Mouse (Mus musculus) heart, embryonic 13.5 days (tissue): Measurements from ENCODE around the gene Gps2. TPM values are rescaled to one million over a fixed set of nuclear protein-coding genes. Genes with fewer than 3 reads are reported as not detected.

Source experiments
- ATAC-seq: fragments of 200-750 bp; cut with Nextera tagmentation; 2 replicates; pipeline ENCODE4 v1.8.0; 2017; ENCODE audit warnings: moderate TSS enrichment; ENCODE audit not compliant: insufficient number of reproducible peaks, low FRiP score, low TSS enrichment; ENCODE audit errors: extremely low read depth
- H3K27ac ChIP-seq: fragments of 300-500 bp; sonication (generic); replicated peaks from 2 replicates; pipeline ENCODE4 v1.5.1; 2015; ENCODE audit warnings: moderate library complexity, mild to moderate bottlenecking, inconsistent platforms
- H3K27me3 ChIP-seq: fragments of 300-500 bp; sonication (generic); replicated peaks from 2 replicates; pipeline ENCODE4 v1.6.1; 2015; ENCODE audit warnings: mild to moderate bottlenecking, inconsistent platforms
- H3K36me3 ChIP-seq: fragments of 300-500 bp; sonication (generic); 2 replicates; pipeline ENCODE4 v1.6.1; 2015; ENCODE audit warnings: mild to moderate bottlenecking, inconsistent platforms
- H3K4me1 ChIP-seq: fragments of 300-500 bp; sonication (generic); 2 replicates; pipeline ENCODE4 v1.6.1; 2015; ENCODE audit warnings: inconsistent platforms
- H3K4me2 ChIP-seq: fragments of 300-500 bp; sonication (generic); 2 replicates; pipeline ENCODE4 v1.6.1; 2015; ENCODE audit warnings: inconsistent platforms, mild to moderate bottlenecking, moderate library complexity
- H3K4me3 ChIP-seq: fragments of 300-500 bp; sonication (generic); 2 replicates; pipeline ENCODE4 v1.5.1; 2015; ENCODE audit warnings: moderate library complexity, mild to moderate bottlenecking, inconsistent platforms
- H3K9ac ChIP-seq: fragments of 300-500 bp; sonication (generic); 2 replicates; pipeline ENCODE4 v1.6.1; 2015; ENCODE audit warnings: inconsistent platforms, mild to moderate bottlenecking, moderate library complexity
- H3K9me3 ChIP-seq: fragments of 300-500 bp; sonication (generic); 2 replicates; pipeline ENCODE4 v1.6.1; 2016; ENCODE audit warnings: inconsistent platforms
- WGBS: fragments of 180-500 bp; shearing (Covaris S2); methylation state at CpG from one replicate; pipeline ENCODE4 v1.1.7; 2015; ENCODE audit warnings: mixed read lengths; 5-methylcytosine and 5-hydroxymethylcytosine counted together
- polyA plus RNA-seq: library from polyadenylated mRNA; unstranded; fragments of >200 nt; fragmentation: Nextera tagmentation; extraction: Ambion mirVana; gene quantifications from 2 replicates; pipeline ENCODE4 v1.2.1, GENCODE M21; 2015

The Gps2 gene
- polyA plus RNA-seq, 1 experiment from 2014 or later, result 45.0 TPM

DNA sequence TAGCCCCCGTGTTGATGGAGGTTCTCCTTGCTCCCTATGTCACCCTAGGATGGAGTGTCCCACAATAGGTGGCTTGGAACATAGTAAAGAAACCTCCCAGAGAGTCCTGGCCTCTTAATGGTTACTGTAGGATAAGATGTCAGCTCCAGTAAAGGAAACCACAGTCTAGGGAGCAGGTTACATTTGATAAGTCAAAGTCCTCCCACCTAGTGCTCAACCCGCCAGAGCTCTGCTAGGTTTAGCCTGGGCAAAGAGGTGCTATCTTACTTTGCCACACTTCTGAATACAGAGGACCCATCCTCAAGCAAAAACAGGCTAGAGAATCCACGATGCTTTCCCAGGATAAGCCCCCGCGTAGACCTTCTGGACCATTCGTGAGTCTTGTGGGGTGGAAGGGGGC lies 34.7 kb upstream of the Gps2 start:
- no peaks in the 10 kb centered on the region for H3K9me3 ChIP-seq
- ATAC-seq, result no peak
- 79% methylated on average over 6 of the region's 6 CpGs for WGBS
- H3K36me3 ChIP-seq, result no peaks in the 10 kb centered on the region
- peaks cover 57% of the 10 kb centered on the region for H3K4me1 ChIP-seq
- H3K4me3 ChIP-seq, result peak overlapping the region; percentile 64
- peak overlapping the region; percentile 84 for H3K9ac ChIP-seq
- H3K4me2 ChIP-seq, result peak overlapping the region; percentile 91
- H3K27ac ChIP-seq, result no peak overlapping the region
- no peaks in the 10 kb centered on the region for H3K27me3 ChIP-seq

DNA sequence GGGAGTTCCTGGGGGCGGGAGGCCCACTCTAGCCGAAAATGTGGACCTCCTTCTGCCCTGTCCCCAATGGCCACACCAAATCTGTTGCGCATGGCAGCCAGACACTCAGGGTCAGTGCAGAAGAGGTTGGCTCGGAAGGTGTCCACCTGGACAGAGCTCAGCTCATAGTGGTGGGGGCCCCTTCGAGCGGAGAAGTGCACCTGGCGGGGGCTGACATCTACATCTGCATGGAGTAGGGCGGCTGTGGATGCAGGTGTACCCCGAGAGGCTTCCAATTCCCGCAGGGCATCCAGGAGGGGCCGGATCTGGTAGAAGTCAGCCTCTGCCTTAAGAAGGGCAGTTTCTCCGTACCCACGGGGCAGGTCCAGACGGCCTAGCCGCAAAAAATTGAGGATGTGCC lies 34.0 kb upstream of the Gps2 start:
- ATAC-seq, result no peak
- Histone ChIP-seq H3K27me3 (no peaks in the 10 kb centered on the region), H3K4me1 (peaks cover 65% of the 10 kb centered on the region), H3K27ac (no peak overlapping the region), H3K9me3 (no peaks in the 10 kb centered on the region), H3K4me3 (peak overlapping the region; percentile 64), H3K36me3 (no peaks in the 10 kb centered on the region), H3K4me2 (peak overlapping the region; percentile 91), H3K9ac (peak overlapping the region; percentile 84)
- 57% methylated on average over 15 of the region's 15 CpGs for WGBS

- peak overlapping the region; percentile 91 for H3K4me2 ChIP-seq
- peak overlapping the region; percentile 64 for H3K4me3 ChIP-seq
- WGBS, result under 1% methylated on average over 18 of the region's 18 CpGs
- ATAC-seq, result peak; percentile 1; the same call in 1 of the 2 replicates
- peak overlapping the region; percentile 84 for H3K9ac ChIP-seq
- peaks cover 72% of the 10 kb centered on the region for H3K4me1 ChIP-seq
- H3K27ac ChIP-seq, result peak overlapping the region; percentile 92
- no peaks in the 10 kb centered on the region for H3K27me3 ChIP-seq
- no peaks in the 10 kb centered on the region for H3K9me3 ChIP-seq
- no peaks in the 10 kb centered on the region for H3K36me3 ChIP-seq
Measured at GRCm38 (mm10) chr11:69880506-69880852, 33.2 kb upstream of the Gps2 start.

DNA sequence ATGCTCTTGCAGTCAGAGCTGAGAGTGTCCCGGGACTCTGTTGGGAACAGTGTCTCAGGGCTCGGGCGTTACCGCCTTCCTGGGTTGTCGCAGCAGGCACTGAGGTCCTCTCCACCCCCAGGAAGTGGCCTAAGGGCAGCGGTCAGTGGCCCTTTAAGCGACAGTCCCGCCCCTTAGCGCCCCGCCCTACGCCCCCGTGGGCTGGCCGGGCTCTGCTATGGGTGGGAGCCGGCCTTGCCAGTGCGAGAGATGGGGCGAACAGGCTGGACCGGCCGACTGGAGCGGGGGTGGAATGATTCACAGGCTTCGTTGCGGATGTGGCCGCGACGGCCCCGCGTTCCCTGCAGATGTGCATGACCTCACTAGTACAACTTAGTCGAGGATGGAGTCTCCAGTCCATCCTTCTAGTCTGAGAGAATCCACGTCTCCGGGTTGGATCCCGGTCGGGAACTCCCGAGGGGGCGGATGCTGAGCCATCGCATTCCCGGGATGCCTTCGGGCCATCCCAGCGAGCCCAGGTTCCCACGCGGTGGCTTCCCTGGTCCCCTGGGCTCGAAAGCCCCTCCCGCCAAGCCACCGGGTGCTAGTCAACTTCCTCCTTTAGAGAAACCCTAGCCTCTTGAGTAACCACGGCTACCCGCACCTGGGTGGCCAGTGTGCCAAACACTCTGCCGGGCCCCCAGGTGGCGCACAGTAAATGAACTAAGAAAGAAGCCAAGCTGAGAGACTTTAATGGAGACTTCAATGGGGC lies 32.7 kb upstream of the Gps2 start, which contains the start of gene Kctd11:
Gene Kctd11, minus strand, starts transcription at position 554 of the 751 bp plus-strand sequence.
- Histone ChIP-seq H3K4me2 (peak within 1 kb of the TSS; percentile 91), H3K9me3 (no peaks in the 10 kb centered on the region), H3K27ac (peak within 1 kb of the TSS; percentile 92), H3K4me1 (peaks cover 69% of the 10 kb centered on the region), H3K9ac (peak within 1 kb of the TSS; percentile 84), H3K4me3 (peak within 1 kb of the TSS; percentile 64), H3K36me3 (no peaks in the 10 kb centered on the region), H3K27me3 (no peaks in the 10 kb centered on the region)
- ATAC-seq, result peak; percentile 85
- 0% methylated on average over 46 of the region's 46 CpGs for WGBS

DNA sequence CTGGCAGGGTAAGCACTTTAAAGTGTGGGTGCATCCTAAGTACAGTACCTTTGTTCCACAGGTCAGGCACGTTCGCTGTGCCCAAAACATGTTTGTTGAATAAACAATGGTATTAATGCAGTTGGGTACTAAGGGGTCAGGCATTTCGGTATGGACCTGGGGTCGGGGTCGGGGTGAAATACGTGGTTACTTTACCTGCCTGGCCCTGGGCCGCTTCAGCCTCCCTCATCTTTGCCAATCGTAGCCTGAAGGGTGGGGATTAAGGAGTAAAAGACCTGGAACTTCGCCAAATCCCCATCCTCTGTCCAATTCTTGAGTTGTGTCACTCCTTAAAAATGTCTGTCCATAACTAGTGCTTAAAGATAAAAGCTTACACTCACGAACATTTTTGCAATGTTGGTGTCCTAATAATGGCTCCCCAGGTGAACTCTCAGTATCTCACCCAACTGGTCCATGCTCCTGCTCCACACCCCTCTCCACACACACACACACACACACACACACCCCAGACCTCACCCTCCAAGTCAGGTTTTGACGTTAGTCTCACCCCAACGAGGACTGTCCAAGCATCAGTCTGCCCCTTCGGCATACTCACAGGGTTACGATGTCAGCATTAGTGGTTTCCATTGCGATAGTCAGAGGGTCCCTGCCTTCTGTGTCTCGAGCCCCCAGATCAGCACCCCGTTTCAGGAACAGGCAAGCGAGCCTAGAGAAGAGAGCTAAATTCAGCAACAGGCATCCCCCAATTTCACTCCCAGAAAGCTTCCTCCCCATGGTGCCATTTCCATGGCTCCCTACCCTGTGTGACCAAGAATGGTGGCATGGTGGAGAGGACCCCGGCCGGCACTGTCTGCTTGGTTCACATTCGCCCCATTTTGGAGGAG lies 31.7 kb upstream of the Gps2 start:
- no peak for ATAC-seq
- Histone ChIP-seq H3K27ac (peak overlapping the region; percentile 92), H3K4me1 (peaks cover 60% of the 10 kb centered on the region), H3K4me3 (peak overlapping the region; percentile 64), H3K9me3 (no peaks in the 10 kb centered on the region), H3K36me3 (no peaks in the 10 kb centered on the region), H3K27me3 (no peaks in the 10 kb centered on the region), H3K9ac (peak overlapping the region; percentile 84), H3K4me2 (peak overlapping the region; percentile 91)
- 57% methylated on average over 21 of the region's 21 CpGs for WGBS

GRCm38 (mm10) chr11:69883066-69883465 lies 30.6 kb upstream of the Gps2 start:
- ATAC-seq, result no peak
- Histone ChIP-seq H3K4me2 (no peak overlapping the region), H3K27ac (no peak overlapping the region), H3K9ac (no peak overlapping the region), H3K4me1 (peaks cover 62% of the 10 kb centered on the region), H3K36me3 (no peaks in the 10 kb centered on the region), H3K27me3 (no peaks in the 10 kb centered on the region), H3K9me3 (no peaks in the 10 kb centered on the region), H3K4me3 (no peak overlapping the region)
- WGBS, result 63% methylated on average over 4 of the region's 4 CpGs

DNA sequence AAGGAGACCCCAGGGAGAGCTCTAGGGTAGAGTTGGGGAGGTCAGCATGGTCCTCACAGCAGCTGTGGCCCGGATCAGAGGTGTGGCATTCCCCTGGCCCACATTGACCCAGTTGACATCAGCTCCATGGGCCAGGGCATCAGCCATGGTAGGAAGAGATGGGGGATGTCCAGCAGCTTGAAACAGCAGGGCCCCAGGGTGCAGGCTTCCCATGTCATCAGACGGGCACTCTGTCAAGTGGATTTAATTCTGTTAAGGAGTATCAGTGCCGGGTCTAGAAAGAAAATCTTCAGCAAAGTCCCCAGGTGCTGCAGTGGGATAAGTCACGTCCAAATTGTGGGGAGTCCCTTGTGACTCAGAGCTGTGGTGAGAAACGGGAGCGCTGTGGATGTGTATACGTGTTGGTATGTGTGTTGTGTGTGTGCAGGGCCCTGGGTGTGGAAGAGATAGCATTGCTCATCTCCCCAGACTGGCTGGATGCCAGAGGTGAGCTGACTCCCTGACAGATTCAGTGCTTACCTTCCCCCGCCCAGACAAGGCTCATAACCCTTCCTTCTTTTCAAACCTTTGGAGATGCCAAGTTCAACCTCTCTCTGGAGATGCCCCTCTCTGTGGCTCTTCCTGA lies 30.0 kb upstream of the Gps2 start:
- Histone ChIP-seq H3K27ac (peak overlapping the region; percentile 54; the same call in 1 of the 2 replicates), H3K4me2 (no peak overlapping the region), H3K27me3 (no peaks in the 10 kb centered on the region), H3K9me3 (no peaks in the 10 kb centered on the region), H3K4me3 (no peak overlapping the region), H3K36me3 (no peaks in the 10 kb centered on the region), H3K9ac (no peak overlapping the region), H3K4me1 (peaks cover 57% of the 10 kb centered on the region)
- 78% methylated on average over 8 of the region's 8 CpGs for WGBS
- no peak for ATAC-seq

- WGBS, result 64% methylated on average over 9 of the region's 9 CpGs
- H3K4me1 ChIP-seq, result peaks cover 53% of the 10 kb centered on the region
- H3K27ac ChIP-seq, result peak overlapping the region; percentile 54
- no peak overlapping the region for H3K4me3 ChIP-seq
- peak overlapping the region; percentile 20; the same call in 1 of the 2 replicates for H3K4me2 ChIP-seq
- no peaks in the 10 kb centered on the region for H3K9me3 ChIP-seq
- no peaks in the 10 kb centered on the region for H3K36me3 ChIP-seq
- ATAC-seq, result no peak
- peaks cover 2% of the 10 kb centered on the region; the same call in 1 of the 2 replicates for H3K27me3 ChIP-seq
- peak overlapping the region; percentile 52; the same call in 1 of the 2 replicates for H3K9ac ChIP-seq
Measured at GRCm38 (mm10) chr11:69884240-69884639, 29.4 kb upstream of the Gps2 start.

DNA sequence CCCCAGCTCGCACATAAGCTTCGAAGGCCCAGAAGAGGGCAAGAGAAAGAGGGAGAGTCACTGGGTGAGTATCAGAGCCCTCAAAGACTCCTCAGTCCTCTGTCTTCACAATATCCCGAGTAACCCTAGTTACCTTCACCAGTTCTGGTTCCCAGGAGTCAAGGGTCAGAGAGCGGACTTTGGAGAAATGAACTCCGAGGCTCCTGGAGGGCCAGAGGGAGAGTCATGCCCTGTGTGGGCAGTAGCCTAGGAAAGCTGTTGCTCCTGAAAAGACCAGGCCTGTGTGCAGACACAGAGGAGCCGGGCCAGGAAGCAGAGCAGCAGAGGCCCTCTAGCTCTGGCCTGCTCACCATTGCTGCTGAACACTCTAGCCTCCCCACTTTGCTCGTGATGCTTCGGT lies 29.0 kb upstream of the Gps2 start:
- Histone ChIP-seq H3K36me3 (no peaks in the 10 kb centered on the region), H3K27me3 (peaks cover 6% of the 10 kb centered on the region; the same call in 1 of the 2 replicates), H3K9me3 (no peaks in the 10 kb centered on the region), H3K27ac (peak overlapping the region; percentile 54), H3K4me3 (no peak overlapping the region), H3K4me2 (peak overlapping the region; percentile 20; the same call in 1 of the 2 replicates), H3K9ac (peak overlapping the region; percentile 52; the same call in 1 of the 2 replicates), H3K4me1 (peaks cover 53% of the 10 kb centered on the region)
- 70% methylated on average over 8 of the region's 8 CpGs for WGBS
- no peak for ATAC-seq

GRCm38 (mm10) chr11:69886907-69887635 lies 26.6 kb upstream of the Gps2 start:
- Histone ChIP-seq H3K4me2 (peak overlapping the region; percentile 4; the same call in 1 of the 2 replicates), H3K27ac (no peak overlapping the region), H3K4me3 (no peak overlapping the region), H3K36me3 (no peaks in the 10 kb centered on the region), H3K9me3 (no peaks in the 10 kb centered on the region), H3K9ac (no peak overlapping the region), H3K4me1 (peaks cover 60% of the 10 kb centered on the region), H3K27me3 (peaks cover 6% of the 10 kb centered on the region; the same call in 1 of the 2 replicates)
- no peak for ATAC-seq
- WGBS, result 41% methylated on average over 8 of the region's 8 CpGs
